Mouse (Mus musculus) adrenal gland, adult 18-20 months (tissue): ENCODE data around the gene Bad. TPM values are rescaled to one million over a fixed set of nuclear protein-coding genes. Genes with fewer than 3 reads are reported as not detected.
A peak's percentile ranks its signal among the peaks of the same experiment; 100 is the strongest.
"Not testable (repeated sequence)": the region's sequence is repeated elsewhere in the genome, so short reads cannot be mapped to it uniquely, and the experiment has no call there.

Experiments
- DNase-seq, 2 experiments: peaks; one replicate each; pipeline ENCODE4 v3.0.0; 2021 to 2022; ENCODE audit warnings: low spot score in 2 of 2
- total RNA-seq, 2 experiments: library from RNA; stranded (reverse); gene quantifications; 1 replicate in 1 of 2; 2 replicates in 1 of 2; pipeline ENCODE4 v1.2.3; 2021

The Bad gene
- total RNA-seq, 2 experiments from 2014 or later: 45.5 to 46.0 TPM

DNA sequence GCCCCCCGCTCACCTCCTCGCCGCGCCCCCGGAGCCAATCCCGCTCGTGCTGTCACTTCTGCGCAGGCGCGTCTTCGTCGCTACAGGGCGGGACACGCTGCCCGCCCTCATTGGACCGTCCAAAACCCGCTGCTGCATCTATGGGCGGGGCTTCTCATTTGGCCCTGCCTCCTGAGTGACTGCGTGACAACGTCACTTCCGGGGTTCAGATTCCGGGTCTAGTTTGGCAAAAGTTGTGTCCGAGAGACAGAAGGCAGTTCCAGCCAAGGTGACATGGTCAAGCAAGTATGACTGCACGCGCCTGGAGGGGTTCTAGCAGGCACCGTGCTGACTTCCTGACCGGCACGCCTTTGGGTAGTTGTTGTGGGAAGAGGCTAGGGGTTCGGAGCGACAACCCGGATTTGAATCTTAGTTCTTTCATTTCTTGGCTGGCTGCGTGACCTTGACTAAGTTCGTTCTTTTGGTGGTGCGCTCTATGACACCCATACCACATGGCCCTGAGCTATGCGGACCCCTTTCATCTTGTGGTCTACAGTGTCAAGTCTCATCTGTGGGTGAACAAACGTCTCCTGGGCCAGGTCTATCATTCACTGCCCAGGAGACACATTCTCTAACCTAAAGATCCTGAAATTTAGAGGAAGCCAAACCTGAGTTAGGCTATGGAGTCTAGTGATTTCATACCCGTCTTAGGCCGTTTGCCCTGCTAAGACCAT lies 38.9 kb downstream of the Bad start, which contains the start of gene Fkbp2:
Fkbp2 (minus strand) TSS at position 121 of the 713 bp plus-strand sequence.
- peak; percentile 96 to 97 for DNase-seq

DNA sequence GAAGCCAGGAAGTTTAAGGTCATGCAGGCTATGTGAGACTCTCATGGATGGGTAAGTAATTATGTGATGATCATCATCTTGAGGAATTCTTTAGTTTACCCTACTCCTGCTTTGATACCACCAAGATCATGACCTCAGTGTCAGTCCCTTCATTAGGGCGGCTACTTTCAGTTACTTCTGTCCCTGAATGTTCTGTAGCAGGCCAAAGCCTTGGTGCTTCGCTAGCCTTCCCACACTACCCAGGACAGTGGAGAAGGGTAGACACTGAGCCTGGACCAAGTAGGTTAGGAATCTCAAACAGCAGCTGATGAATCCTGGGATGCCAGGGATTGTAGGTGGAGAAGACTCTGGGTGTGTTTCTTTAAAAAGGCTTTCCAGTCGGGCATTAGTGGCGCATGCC lies 39.8 kb downstream of the Bad start:
- DNase-seq: no peak

DNA sequence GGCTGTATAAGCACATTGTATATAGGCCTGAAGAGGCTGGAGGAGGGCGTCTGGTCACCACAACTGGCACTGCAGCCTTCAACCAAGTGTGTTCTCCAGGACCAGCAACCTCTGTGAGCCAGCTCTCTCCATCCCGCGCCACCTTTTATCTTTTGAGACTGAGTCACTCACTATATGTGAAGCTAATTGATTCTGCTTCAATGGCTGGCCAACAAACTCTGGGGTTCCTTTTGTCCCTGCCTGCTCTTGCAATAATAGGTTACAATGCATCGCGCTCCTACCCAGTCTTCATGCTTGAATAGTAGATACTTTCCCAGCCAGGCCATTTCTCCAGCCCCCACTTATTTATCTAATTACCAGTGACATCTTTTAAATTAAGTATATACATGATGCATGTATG lies 42.0 kb downstream of the Bad start:
- DNase-seq: no peak

DNA sequence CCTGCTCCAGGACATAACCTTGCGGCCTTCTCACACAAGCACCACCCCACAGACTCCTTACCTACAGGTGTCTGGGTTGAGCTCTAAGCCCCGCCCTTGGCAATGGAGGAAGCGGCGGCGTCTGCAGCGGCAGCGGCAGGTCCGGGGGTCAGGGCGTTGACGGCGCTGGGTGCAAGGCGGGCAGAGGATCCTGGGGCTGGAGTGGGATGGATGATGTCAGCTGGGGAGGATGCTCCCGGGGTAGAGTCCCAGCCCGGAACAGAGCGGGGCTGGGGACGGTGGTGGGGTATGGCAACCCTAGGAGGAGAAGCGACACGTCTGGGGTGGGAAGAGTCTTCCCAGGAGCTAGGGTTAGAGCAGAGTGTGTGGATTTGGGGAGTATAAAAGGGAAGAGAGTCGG lies 43.6 kb downstream of the Bad start:
- DNase-seq: no peak

DNA sequence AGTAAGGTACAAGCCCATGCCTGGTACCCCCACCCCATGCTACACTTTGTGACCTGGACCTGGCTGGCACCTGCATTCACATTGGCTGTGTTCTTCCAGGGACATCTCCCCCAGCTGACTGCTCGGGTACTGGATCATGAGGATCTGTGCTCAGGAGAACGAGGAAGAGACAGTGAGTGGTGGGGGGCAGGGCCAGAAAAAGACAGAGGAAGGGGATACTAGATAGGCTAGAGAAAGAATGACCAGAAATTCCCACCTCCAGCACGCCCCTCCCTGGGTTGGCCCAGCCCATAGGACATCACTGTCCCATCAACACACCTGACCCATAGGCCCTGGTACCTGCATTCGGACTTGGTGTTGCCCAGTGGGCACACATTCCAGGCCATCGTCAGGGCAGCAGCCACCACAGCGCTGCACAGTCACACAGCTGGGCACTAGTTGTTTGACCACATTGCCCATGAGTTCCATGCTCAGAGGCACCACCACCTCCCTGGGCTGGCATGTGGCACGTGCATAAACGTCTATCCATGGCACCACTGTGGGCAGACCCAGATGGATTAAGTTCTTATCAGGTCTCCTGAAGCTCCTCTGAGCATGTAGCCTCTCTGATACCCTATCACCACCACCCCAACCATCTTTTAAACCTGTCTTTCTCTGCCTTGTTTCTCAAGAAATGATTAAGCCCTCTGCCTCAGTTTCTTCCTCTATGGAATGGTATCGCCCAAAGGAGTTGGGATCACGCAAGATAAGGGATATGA lies 44.5 kb downstream of the Bad start:
- no peak for DNase-seq

DNA sequence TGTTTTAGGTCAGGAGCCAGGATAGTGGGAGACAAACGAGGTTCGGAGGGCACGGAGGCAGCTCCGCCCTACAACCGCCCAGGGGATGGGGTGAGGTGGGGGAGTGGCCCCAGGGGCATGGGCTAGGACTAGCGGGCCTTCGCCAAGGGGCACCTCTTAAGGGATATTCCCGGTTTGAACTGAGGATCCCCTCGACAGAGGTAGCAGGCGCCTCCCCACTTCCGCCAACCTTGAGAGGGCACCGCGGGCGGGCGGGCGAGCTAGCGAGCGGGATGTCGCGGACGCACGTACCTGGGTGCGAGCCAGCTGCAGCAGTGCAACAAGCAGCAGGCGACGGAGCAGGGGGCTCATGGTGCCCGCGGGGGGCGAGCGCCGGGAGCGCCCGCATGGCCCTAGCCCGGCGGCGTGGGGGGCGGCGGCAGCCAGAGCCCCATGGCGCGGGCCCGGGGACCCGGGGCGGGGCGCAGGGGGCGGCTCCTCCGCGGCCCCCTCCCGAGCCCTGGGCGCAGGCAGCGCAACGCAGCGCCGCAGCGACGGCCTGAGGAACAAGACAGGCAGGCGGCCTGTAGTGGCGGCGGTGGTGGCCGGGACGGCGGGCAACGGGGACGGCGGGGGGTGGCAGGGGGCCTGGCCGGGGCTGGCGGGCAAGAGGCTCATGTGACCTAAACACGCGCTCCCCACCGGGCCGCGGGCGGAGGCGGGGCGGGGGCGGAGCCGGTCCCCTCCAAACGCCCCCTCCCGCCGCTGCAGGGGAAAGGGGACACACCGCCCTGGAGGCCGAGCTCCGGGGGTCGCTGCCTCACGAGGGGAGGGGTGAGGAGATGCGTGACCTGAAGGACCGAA lies 45.6 kb downstream of the Bad start, which contains the start of gene Vegfb:
Vegfb (minus strand) TSS at position 591 of the 843 bp plus-strand sequence.
- DNase-seq: peak; percentile 75 to 79

DNA sequence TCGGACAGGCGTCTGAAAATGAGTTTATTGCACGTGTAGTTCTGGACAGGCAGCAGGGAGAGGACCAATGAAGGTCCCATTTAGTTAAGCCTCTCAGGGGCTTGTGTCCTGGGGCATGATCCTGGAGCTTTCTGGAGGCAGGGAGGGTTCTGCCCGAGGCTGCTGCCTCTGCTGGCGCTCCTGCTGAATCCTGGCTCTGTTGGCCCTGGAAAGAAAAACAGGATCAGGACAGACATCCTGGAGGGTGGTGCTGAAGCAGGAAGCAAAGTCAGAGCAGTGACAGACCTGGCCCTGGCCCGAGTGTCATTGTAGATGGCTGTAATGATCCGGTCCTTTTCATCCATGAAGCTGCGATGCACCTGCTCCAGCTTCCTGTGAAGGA lies 46.2 kb downstream of the Bad start:
- no peak for DNase-seq

DNA sequence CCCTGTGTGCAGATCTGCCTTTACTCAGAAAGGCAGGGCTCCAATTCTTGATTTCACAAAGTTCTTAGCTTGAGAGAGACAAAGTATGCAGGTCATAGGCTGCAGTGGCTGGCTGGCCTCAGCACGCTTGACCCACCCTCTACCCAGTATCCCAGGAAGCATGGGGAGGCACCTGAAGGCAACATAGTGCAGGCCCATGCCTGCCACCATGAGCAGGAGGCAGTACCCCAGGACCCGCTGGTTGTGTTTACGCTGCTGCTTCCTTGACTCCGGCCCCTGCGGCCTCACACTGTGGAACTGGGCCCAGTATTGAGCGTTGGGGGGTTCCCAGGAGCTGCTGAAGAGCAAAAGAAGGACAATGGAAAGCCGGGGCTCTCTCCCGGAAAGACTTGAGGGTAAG lies 47.6 kb downstream of the Bad start:
- no peak for DNase-seq

DNA sequence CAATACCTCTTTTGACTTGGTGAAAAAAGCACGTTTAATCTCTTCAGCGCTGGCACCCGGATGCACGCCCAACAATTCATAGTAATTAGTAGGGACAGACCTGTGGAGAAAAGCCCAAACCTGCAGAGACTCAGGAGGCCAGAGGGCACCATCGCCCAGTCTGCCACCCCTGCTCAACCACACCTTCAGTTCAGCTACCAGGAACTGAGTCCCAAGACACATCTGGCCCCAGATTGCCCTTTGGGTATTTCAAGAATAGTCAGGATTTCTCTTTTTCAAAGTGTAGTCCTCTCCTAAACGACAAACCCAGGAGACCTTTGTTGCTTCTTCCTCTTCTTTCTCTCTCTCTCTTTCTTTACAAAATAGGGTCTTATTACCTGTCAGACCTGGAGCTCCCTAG lies 49.1 kb downstream of the Bad start:
- DNase-seq: no peak

DNA sequence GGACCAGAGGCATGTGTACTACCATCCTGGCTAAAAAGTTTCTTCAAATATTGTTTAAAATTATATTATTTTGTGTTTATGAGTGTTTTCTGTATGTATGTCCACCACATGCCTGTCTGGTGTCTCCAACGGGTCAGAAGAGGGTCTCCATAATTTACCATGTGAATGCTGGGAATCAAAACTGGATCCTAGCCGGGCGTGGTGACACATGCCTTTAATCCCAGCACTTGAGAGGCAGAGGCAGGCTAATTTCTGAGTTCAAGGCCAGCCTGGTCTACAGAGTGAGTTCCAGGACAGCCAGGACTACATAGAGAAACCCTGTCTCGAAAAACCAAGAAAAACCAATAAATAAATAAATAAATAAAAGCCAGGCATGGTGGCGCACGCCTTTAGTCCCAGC lies 49.5 kb downstream of the Bad start:
- not testable (repeated sequence) for DNase-seq

DNA sequence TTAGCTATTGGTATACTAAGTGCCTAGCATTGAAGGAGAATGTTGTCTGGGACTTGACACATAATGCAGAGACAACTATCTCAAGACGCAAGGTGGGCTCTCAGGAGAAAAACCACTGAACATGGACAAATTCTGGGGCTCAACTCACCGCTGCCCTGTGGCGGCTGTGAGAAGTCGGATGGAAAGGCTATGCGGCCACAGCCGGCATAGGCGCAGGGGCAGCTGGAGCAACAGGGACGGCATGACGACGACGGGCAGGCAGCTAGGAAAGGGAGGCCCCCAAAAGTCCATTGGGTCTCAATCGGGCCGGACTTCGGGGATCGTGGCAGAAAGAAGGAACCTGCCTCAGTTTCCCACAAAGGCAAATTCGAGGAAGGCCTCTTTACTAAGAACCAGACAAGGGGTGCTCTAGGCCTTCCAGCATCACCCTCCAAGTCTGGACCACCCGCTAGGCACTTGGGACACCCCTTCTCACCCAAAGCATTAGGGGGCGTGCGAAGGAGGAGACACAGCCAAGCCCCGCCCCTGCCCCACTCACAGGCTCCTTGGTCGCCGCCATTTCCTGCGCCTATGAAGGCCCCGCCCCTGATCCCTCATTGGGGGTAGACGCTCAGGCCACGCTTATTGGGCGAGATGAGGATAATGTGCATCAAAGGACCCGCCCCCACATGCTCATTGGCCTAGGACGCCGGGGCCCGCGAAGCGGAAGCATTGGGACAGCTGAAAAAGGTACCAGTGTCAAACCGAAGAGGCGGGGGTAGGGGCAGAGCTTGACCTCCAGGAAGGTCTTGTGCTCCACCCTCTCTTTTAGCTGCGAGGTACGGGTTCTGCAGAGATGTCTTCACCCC lies 50.6 kb downstream of the Bad start, which contains the start of gene Dnajc4:
Dnajc4 (minus strand) TSS at position 562 of the 848 bp plus-strand sequence.
- peak; percentile 90 to 91 for DNase-seq

DNA sequence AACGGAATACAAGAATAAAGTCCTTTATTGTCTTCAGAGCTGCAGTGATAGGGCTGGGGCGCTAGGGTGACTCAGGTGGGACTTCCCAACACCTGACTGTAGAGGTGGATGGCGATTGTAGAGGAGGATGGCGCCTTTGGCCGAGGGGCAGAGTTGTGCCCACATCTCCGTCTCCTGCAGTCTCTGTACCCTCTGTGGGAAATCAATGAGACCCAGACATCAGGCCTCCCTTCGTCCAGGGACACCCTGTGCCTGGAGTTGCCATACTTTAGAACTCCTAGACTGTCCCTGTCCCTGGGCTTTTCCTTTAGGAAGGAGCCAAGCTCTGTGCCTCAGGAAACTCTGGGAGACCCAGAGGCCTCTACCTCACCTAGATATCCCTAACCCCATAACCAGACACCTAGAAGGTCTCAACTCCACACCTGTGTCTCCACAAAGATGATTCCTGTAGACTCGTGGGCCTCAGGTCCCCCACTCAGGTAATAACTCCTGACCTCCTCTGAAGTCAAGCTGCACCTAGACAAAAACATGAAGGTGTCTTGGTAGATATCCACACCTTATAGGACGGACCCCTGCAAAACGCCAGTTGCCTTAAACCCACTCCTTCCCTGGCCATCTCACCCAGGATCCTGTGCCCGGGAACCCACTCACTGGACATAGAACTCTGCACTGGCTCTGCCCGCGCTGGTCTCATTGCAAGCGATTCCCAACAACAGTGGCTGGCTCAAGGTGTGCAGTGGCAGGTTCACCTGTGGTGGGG lies 51.5 kb downstream of the Bad start:
- no peak for DNase-seq

DNA sequence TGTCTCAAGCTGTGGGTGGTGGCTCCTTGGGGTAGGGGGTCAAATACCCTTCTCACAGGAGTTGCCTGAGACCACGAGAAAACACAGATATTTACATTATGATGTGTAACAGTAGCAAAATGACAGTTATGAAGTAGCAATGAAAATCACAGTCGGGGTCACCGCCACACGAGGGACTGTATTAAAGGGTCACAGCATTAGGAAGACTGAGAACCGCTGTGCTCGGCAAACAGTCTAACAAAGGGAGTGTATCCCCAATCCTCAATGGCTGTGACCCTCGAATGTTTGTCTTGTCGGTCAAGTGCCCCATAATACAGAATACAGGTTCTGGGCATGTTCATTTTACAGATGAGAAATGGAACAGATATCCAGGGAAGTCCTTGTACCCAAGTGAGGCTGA lies 52.3 kb downstream of the Bad start:
- no peak for DNase-seq

DNA sequence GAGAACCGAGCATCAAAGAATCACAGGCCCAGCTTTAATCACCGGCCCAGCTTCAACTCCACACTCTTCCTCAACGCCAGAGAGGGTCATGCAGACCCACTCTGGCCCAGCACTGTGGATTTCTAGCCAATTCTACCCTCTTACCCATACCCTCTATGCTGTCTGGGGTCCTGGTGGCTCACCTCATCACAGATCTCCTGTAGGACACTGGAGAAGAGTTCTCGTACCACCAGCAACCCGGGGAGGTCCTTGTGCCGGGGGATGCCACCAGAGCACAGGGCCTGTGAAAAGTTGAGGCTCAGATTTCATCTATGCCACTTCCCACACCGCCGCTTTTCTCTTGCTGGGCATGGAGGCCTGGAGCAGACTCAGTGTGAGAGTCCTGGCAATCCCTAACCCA lies 52.8 kb downstream of the Bad start:
- no peak for DNase-seq

DNA sequence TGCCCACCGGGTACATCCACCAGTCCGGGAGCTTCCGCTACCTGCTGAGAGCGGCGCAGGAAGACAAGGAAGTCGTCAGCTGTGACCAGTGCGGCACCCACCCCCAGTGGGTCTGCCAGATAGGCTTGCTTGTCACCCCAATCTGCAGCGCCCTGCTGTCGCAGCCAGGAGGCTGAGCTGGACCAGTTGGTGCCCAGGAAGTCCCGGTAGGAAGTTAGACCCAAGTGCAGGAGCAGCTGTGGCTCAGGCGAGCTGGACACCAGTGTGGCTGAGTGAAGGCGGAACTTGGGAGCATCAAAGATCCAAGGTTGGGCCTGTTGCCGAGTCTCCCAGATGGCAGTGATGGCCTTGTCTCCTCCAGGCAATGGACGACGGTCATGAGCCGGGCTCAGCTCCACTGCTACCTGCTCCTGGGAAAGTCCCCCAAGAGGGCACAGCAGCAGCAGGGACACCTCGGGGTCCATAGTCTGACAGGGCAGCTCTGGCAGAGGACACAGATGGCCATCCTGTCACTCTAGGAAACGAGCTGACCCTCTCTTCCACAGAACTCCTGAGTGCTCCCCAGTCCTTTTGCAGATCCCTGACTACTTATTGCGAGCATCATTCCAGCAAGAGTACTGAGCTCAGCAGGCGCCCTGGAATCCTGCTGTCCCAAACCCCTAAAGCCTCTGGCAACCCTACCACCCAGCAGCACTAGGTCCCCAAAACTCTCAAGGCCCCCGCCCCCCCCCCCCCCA lies 53.8 kb downstream of the Bad start:
- DNase-seq: no peak

DNA sequence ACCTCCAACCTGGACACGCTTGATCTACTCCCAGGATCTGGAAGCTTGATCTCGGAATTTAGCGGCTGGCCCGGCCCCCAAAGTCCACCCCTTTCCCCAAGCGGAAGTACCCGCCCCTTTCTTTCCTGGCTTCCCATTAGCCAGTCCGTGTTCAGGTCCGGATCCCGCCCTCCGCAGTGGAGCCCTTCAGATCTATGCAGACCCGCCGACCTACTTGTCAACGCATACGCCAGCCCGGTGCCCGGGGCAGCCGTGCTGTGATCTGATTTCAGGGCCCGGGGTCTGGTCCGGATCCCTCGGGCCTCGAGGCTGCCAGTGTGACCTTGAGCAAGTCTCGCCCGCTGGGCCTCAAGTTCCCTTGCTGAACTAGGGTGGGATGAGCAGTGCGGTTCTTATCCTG lies 54.3 kb downstream of the Bad start, which contains the start of the genes Nudt22 and Trpt1:
Nudt22 (minus strand) TSS at position 112 of the 400 bp plus-strand sequence.
Trpt1 (plus strand) TSS at position 126 of the 400 bp plus-strand sequence.
- DNase-seq: peak; percentile 82 to 84

DNA sequence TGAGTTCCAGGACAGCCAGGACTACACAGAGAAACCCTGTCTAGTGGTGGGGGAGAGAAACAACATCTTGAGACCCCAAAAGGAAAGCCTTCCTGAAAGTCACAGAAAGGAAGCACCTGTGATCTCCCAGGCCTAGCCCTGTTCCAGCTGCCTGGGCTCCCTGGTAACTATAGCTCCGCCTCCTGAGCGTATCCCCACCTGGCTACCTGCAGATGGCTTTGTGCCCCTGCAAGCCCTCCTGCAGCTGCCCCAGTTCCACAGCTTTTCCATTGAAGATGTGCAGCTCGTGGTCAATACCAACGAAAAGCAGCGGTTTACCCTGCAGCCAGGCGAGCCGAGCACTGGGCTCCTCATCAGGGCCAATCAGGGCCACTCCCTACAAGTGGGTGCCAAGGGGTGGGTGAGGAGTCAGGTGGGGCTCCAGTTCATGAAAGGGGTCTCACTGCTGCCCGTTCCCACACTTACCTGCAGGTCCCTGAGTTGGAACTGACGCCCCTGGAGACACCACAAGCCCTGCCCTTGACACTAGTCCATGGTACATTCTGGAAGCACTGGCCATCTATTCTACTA lies 56.1 kb downstream of the Bad start:
- DNase-seq: no peak

DNA sequence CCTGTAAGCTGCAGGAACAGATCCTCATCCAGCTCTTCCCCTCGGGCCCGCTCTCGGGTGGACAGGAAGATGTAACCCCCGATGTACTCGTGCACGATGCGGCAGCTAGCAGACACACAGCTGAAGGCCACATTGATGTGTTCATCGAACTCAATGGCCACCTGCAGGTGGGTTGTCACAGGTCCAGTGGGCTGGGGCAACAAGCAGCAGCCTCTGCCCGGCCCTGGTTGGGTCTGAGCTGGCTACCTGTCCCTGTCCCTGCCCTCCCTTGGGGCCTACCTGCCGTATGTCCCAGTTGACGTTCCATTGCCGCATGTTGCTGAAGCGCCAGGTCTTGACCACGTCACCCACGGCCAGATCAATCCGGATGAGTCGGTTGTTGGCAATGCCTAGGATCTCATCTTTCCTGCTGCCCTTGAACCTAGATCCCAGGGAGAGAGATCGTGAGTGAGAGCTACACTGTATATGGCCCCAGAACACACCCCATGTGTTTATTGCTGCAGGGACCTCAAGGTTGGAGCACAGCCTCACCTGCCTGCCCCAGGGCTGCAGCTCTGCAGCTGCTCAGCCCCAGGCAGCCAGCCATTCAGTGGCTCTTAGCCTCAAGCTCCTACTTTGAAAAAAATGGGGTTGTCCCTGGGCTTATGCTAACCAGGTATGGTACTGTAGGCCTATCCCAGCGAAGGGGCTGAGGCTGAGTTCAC lies 57.9 kb downstream of the Bad start:
- DNase-seq: no peak
